Mouse (Mus musculus): Measurements from ENCODE around the gene Tpst2. TPM values are rescaled to one million over a fixed set of nuclear protein-coding genes. Genes with fewer than 3 reads are reported as not detected.

Gene Tpst2
- polyA plus RNA-seq, 1 experiment from 2014 or later, result 31.2 TPM

GRCm38 (mm10) chr5:112273746-112274463 lies 2.6 kb upstream of the Tpst2 start:
- Histone ChIP-seq H3K4me3 (ENCODE audit: low read depth, low read length) (no peak overlapping the region), H3K27ac (ENCODE audit: low read depth, low read length) (no peak overlapping the region), H3K4me1 (ENCODE audit: control insufficient read depth, insufficient read depth, low read length) (peaks cover 10% of the 10 kb centered on the region; the same call in 1 of the 2 replicates), H3K9me3 (replicated peaks; ENCODE audit: control insufficient read depth, low read length) (no peaks in the 10 kb centered on the region), H3K36me3 (ENCODE audit: control insufficient read depth, insufficient read depth, low read length) (no peaks in the 10 kb centered on the region), H3K27me3 (ENCODE audit: control insufficient read depth, insufficient read depth, low read length) (peaks cover 17% of the 10 kb centered on the region), H3K4me2 (no peak overlapping the region), H3K9ac (ENCODE audit: low read depth, low read length) (no peak overlapping the region)
- 38% methylated on average over 2 of the region's 2 CpGs for WGBS (ENCODE audit: insufficient replicate concordance)
- no peak for ATAC-seq (replicated peaks; ENCODE audit: insufficient number of reproducible peaks, low FRiP score, low TSS enrichment)

- Histone ChIP-seq H3K4me3 (ENCODE audit: low read depth, low read length) (0 out of 2 replicates have a peak overlapping the region, but pooled peaks have one; percentile 74), H3K9me3 (replicated peaks; ENCODE audit: control insufficient read depth, low read length) (no peaks in the 10 kb centered on the region), H3K36me3 (ENCODE audit: control insufficient read depth, insufficient read depth, low read length) (no peaks in the 10 kb centered on the region), H3K27ac (ENCODE audit: low read depth, low read length) (no peak overlapping the region), H3K4me1 (ENCODE audit: control insufficient read depth, insufficient read depth, low read length) (peaks cover 23% of the 10 kb centered on the region), H3K4me2 (peak overlapping the region; percentile 73), H3K27me3 (ENCODE audit: control insufficient read depth, insufficient read depth, low read length) (peaks cover 9% of the 10 kb centered on the region), H3K9ac (ENCODE audit: low read depth, low read length) (no peak overlapping the region)
- 66% methylated on average over 3 of the region's 4 CpGs for whole genome bisulfite sequencing (ENCODE audit: insufficient replicate concordance)
- ATAC-seq (replicated peaks; ENCODE audit: insufficient number of reproducible peaks, low FRiP score, low TSS enrichment), result no peak
Measured at GRCm38 (mm10) chr5:112275021-112275804, 1.3 kb upstream of the Tpst2 start.

DNA sequence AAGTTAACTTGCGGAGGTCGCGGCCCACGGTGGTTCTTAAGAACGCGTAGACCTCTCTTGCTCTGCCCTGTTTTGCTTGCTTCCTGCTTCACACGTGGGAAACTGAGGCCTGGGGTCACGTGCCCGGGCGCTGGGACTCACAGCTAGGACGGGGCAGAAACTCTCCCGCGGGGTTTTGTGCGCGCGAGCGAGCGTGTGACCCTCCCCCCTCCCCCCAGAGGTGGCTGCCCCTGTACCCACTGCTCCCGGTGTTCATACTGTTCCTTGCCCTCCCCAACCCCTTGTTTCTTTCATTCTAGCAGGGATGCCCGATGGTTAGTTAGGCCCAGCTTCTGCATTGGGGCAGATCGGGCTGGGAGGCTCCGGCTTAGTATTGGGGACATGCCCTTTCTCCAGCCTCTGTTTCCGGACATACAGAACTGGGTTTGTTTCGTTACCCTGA lies 437 bp downstream of the Tpst2 start:
- peak overlapping the region; percentile 80 for H3K9ac ChIP-seq (ENCODE audit: low read depth, low read length)
- no peaks in the 10 kb centered on the region for H3K36me3 ChIP-seq (ENCODE audit: control insufficient read depth, insufficient read depth, low read length)
- no peaks in the 10 kb centered on the region for H3K9me3 ChIP-seq (replicated peaks; ENCODE audit: control insufficient read depth, low read length)
- H3K4me3 ChIP-seq (ENCODE audit: low read depth, low read length), result peak overlapping the region; percentile 74
- peak; percentile 29 for ATAC-seq (replicated peaks; ENCODE audit: insufficient number of reproducible peaks, low FRiP score, low TSS enrichment)
- no peaks in the 10 kb centered on the region for H3K27me3 ChIP-seq (ENCODE audit: control insufficient read depth, insufficient read depth, low read length)
- H3K4me1 ChIP-seq (ENCODE audit: control insufficient read depth, insufficient read depth, low read length), result peaks cover 26% of the 10 kb centered on the region
- H3K27ac ChIP-seq (ENCODE audit: low read depth, low read length), result peak overlapping the region; percentile 55
- H3K4me2 ChIP-seq, result peak overlapping the region; percentile 71
- WGBS (ENCODE audit: insufficient replicate concordance), result under 1% methylated on average over 24 of the region's 24 CpGs

DNA sequence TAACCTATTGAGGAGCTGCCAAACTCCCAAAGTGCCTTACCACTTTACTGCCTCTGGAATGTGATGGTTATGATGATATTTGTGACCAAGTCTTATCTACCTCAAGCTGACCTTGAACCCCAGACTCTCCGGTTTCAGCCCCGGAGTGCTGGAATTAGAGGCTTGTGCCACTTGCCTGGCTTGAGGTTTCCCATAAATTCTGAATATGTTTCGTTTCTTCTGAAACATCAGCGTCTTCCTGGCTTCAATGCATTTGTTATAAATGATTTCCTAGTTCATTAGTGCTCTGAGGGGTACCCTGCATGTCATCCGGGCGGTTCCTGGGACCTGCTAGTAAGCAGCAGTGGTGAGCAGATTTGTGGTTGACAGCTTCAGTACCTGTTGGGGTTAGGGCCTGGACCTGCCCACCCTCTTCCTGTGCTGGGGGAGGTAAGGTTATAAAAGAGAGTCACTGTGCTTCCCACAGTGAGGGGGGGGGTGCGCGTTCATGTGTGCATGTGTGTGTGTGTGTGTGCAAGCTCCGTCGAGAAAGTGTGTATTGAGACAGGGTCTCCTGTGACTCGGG lies 1.5 kb downstream of the Tpst2 start:
- Histone ChIP-seq H3K27ac (ENCODE audit: low read depth, low read length) (no peak overlapping the region), H3K9ac (ENCODE audit: low read depth, low read length) (no peak overlapping the region; the same call in 1 of the 2 replicates), H3K4me2 (peak overlapping the region; percentile 71), H3K27me3 (ENCODE audit: control insufficient read depth, insufficient read depth, low read length) (no peaks in the 10 kb centered on the region), H3K9me3 (replicated peaks; ENCODE audit: control insufficient read depth, low read length) (no peaks in the 10 kb centered on the region), H3K4me3 (ENCODE audit: low read depth, low read length) (peak overlapping the region; percentile 74; the same call in 1 of the 2 replicates), H3K36me3 (ENCODE audit: control insufficient read depth, insufficient read depth, low read length) (no peaks in the 10 kb centered on the region), H3K4me1 (ENCODE audit: control insufficient read depth, insufficient read depth, low read length) (peaks cover 36% of the 10 kb centered on the region)
- no peak for ATAC-seq (replicated peaks; ENCODE audit: insufficient number of reproducible peaks, low FRiP score, low TSS enrichment)
- WGBS (ENCODE audit: insufficient replicate concordance), result 80% methylated on average over 11 of the region's 11 CpGs

DNA sequence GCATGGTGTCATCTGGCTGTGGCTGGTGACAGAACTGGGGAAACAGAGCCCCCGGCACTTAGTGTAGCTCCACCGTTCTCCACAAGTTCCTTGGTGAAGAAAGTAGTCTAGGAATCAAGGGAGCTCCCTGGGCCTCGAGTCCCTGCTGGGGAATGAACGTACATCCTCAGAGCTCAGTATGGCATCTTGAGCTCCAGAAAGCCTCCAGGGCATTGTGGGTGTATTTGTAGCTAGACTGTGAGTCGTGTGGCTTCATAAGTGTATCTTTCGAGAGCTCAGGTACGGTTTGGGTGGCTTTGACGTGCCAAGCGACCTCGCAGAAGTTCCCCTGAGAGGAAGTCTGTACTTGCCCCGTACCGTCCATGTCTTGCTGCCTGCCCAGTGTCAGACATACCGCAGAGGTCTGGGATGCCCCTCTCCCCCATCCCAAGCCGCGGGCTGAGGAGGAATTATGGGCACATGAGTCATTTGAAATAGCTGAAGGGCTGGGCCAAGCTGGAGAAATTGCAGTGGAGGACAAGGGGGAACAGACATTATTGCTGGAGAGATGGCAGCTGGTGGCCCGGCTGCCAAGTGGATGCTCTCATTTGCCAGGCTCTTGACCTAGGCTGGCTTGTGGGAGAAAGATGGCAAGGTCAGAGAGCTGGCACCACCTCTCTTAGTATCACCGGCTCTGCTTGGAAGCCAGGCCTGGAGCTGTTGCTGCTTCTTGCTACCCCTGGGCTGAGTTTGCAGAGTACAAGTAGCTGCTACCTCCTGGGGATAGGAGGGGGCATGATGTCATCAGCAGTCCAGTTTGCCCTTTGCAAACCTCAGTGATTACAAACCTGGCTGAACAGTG lies 2.9 kb downstream of the Tpst2 start:
- Histone ChIP-seq H3K36me3 (ENCODE audit: control insufficient read depth, insufficient read depth, low read length) (no peaks in the 10 kb centered on the region), H3K27ac (ENCODE audit: low read depth, low read length) (0 out of 2 replicates have a peak overlapping the region, but pooled peaks have one; percentile 35), H3K4me3 (ENCODE audit: low read depth, low read length) (no peak overlapping the region), H3K4me2 (no peak overlapping the region), H3K9me3 (replicated peaks; ENCODE audit: control insufficient read depth, low read length) (no peaks in the 10 kb centered on the region), H3K27me3 (ENCODE audit: control insufficient read depth, insufficient read depth, low read length) (no peaks in the 10 kb centered on the region), H3K9ac (ENCODE audit: low read depth, low read length) (0 out of 2 replicates have a peak overlapping the region, but pooled peaks have one; percentile 30), H3K4me1 (ENCODE audit: control insufficient read depth, insufficient read depth, low read length) (peaks cover 49% of the 10 kb centered on the region)
- 84% methylated on average over 17 of the region's 17 CpGs for WGBS (ENCODE audit: insufficient replicate concordance)
- no peak for ATAC-seq (replicated peaks; ENCODE audit: insufficient number of reproducible peaks, low FRiP score, low TSS enrichment)

- Histone ChIP-seq H3K27me3 (ENCODE audit: control insufficient read depth, insufficient read depth, low read length) (no peaks in the 10 kb centered on the region), H3K9me3 (replicated peaks; ENCODE audit: control insufficient read depth, low read length) (no peaks in the 10 kb centered on the region), H3K4me2 (no peak overlapping the region), H3K27ac (ENCODE audit: low read depth, low read length) (peak overlapping the region; percentile 35; the same call in 1 of the 2 replicates), H3K9ac (ENCODE audit: low read depth, low read length) (peak overlapping the region; percentile 30; the same call in 1 of the 2 replicates), H3K36me3 (ENCODE audit: control insufficient read depth, insufficient read depth, low read length) (no peaks in the 10 kb centered on the region), H3K4me1 (ENCODE audit: control insufficient read depth, insufficient read depth, low read length) (peaks cover 56% of the 10 kb centered on the region), H3K4me3 (ENCODE audit: low read depth, low read length) (no peak overlapping the region)
- 70% methylated on average over 7 of the region's 7 CpGs for WGBS (ENCODE audit: insufficient replicate concordance)
- no peak for ATAC-seq (replicated peaks; ENCODE audit: insufficient number of reproducible peaks, low FRiP score, low TSS enrichment)
Measured at GRCm38 (mm10) chr5:112280151-112280550, 3.7 kb downstream of the Tpst2 start.

DNA sequence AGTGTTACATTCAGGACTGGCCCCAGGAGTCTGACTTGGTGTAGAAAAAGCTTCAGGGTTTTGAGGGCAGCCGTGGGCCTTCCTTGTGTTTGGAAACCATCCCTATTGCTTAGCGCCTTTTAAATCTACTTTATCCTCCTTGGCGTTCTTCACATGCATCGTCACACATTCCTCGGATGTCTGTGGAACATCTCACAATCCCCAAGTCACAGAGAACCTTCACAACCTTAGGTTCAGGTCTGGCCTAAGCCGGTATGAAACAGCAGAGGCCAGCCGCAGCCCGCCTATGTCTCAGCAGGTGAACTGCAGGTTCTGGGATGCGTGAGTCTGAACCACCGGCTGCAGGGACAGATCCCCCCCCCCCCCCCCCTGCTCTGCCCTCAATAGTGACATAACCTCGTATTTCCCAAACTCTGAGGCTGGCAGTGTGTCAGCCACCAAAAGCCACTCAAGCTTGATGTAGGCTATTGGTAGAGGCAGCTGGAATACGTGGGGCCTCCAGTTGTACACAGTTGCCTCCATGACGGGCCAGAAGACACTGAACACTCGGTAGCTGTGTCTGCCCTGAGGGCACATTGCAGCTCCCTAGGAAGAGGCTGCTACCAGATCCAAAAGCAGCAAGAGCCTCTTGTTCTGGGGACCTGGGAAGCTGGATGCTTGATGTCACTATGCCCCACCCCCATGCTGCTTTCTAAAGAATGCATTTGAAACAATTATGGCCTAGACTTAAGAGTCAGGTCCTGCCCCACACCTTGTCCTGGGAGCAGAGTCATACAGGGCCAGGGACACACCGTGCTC lies 4.6 kb downstream of the Tpst2 start:
- H3K4me3 ChIP-seq (ENCODE audit: low read depth, low read length), result no peak overlapping the region
- no peaks in the 10 kb centered on the region for H3K9me3 ChIP-seq (replicated peaks; ENCODE audit: control insufficient read depth, low read length)
- H3K9ac ChIP-seq (ENCODE audit: low read depth, low read length), result no peak overlapping the region
- H3K4me1 ChIP-seq (ENCODE audit: control insufficient read depth, insufficient read depth, low read length), result peaks cover 59% of the 10 kb centered on the region
- WGBS (ENCODE audit: insufficient replicate concordance), result 54% methylated on average over 15 of the region's 15 CpGs
- H3K36me3 ChIP-seq (ENCODE audit: control insufficient read depth, insufficient read depth, low read length), result no peaks in the 10 kb centered on the region
- no peaks in the 10 kb centered on the region for H3K27me3 ChIP-seq (ENCODE audit: control insufficient read depth, insufficient read depth, low read length)
- no peak overlapping the region for H3K27ac ChIP-seq (ENCODE audit: low read depth, low read length)
- no peak overlapping the region for H3K4me2 ChIP-seq
- no peak for ATAC-seq (replicated peaks; ENCODE audit: insufficient number of reproducible peaks, low FRiP score, low TSS enrichment)

All from heart, embryonic 11.5 days (tissue).